Mouse (Mus musculus) cortical plate, adult 2 months (tissue): Measurements from ENCODE around the gene Npas3.

Experiments used
- CTCF ChIP-seq: fragments of 200-500 bp; IDR thresholded peaks from 2 replicates; pipeline ENCODE4 v1.5.1; 2011; ENCODE audit warnings: mild to moderate bottlenecking, control low read depth, low read length; ENCODE audit not compliant: insufficient read depth; ENCODE audit errors: extremely low read depth
- POLR2A ChIP-seq: fragments of 200-500 bp; IDR thresholded peaks from 2 replicates; pipeline ENCODE4 v1.6.1; 2011; ENCODE audit warnings: mild to moderate bottlenecking, low read length, control low read depth; ENCODE audit not compliant: insufficient read depth; ENCODE audit errors: extremely low read depth

DNA sequence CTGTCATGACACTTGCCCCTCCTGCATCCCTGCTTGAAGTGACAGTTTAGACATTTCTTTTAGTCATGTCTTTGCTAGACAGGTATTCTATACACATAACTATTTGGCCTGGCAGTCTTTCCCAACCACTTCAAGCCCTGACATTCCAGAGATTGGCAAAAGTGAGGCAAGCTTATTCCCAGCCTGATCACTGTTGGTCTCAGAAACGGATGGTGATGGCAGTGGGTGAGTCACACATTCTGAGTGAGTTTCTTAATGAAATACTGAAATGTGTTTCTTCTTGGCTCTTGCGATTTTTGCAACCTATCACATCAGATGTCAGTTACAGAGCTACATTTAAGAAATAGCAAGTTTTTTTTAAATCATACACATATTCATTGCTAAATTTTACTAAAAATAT is 175.2 kb downstream of the Npas3 start:
- TF ChIP-seq POLR2A (no peak), CTCF (no peak)
